Mouse (Mus musculus) forebrain, embryonic 14.5 days (tissue): Measurements from ENCODE around the gene Apc2. TPM values are rescaled to one million over a fixed set of nuclear protein-coding genes. Genes with fewer than 3 reads are reported as not detected.

Experiments used
- ATAC-seq: fragments of 200-750 bp; cut with Nextera tagmentation; 2 replicates; pipeline ENCODE4 v1.8.0; 2017; ENCODE audit warnings: mild to moderate bottlenecking, moderate library complexity
- DNase-seq: peaks from one replicate; pipeline ENCODE4 v3.0.0-alpha.2; 2015; ENCODE audit warnings: low spot score
- H3K27ac ChIP-seq: fragments of 300-500 bp; sonication (generic); 2 replicates; pipeline ENCODE4 v1.5.1; 2014; ENCODE audit warnings: low read depth, mild to moderate bottlenecking, control low read depth, low read length, moderate library complexity
- H3K27me3 ChIP-seq: fragments of 300-500 bp; sonication (generic); replicated peaks from 2 replicates; pipeline ENCODE4 v1.6.1; 2014; ENCODE audit warnings: low read length, control low read depth, mixed read lengths; ENCODE audit not compliant: control insufficient read depth, insufficient read depth
- H3K36me3 ChIP-seq: fragments of 300-500 bp; sonication (generic); 2 replicates; pipeline ENCODE4 v1.6.1; 2014; ENCODE audit warnings: low read length, control low read depth; ENCODE audit not compliant: control insufficient read depth, insufficient read depth
- H3K4me1 ChIP-seq: fragments of 300-500 bp; sonication (generic); 2 replicates; pipeline ENCODE4 v1.6.1; 2014; ENCODE audit warnings: antibody characterized with exemption, low read length, control low read depth; ENCODE audit not compliant: control insufficient read depth, insufficient read depth
- H3K4me2 ChIP-seq: fragments of 300-500 bp; sonication (generic); 2 replicates; pipeline ENCODE4 v1.6.1; 2014; ENCODE audit warnings: mild to moderate bottlenecking, control low read depth, low read length
- H3K4me3 ChIP-seq: fragments of 300-500 bp; sonication (generic); 2 replicates; pipeline ENCODE4 v1.5.1; 2014; ENCODE audit warnings: low read depth, low read length, control low read depth
- H3K9ac ChIP-seq: fragments of 300-500 bp; sonication (generic); 2 replicates; pipeline ENCODE4 v1.6.1; 2014; ENCODE audit warnings: mild to moderate bottlenecking, low read length, control low read depth, moderate library complexity
- H3K9me3 ChIP-seq: fragments of 300-500 bp; sonication (generic); replicated peaks from 2 replicates; pipeline ENCODE4 v1.6.1; 2016; ENCODE audit warnings: low read length, control low read depth, mixed read lengths; ENCODE audit not compliant: control insufficient read depth
- WGBS: fragments of 180-500 bp; shearing (Covaris S2); extraction: QIAGEN DNeasy Blood & Tissue Kit; methylation state at CpG from one replicate; pipeline ENCODE4 v1.1.7; 2014; 5-methylcytosine and 5-hydroxymethylcytosine counted together
- polyA plus RNA-seq: library from polyadenylated mRNA; unstranded; fragments of >200 nt; fragmentation: Nextera tagmentation; extraction: Ambion mirVana; gene quantifications from 2 replicates; pipeline ENCODE4 v1.2.1, GENCODE M21; 2014

Gene Apc2
- polyA plus RNA-seq, 1 experiment from 2014 or later, result 154 TPM

DNA sequence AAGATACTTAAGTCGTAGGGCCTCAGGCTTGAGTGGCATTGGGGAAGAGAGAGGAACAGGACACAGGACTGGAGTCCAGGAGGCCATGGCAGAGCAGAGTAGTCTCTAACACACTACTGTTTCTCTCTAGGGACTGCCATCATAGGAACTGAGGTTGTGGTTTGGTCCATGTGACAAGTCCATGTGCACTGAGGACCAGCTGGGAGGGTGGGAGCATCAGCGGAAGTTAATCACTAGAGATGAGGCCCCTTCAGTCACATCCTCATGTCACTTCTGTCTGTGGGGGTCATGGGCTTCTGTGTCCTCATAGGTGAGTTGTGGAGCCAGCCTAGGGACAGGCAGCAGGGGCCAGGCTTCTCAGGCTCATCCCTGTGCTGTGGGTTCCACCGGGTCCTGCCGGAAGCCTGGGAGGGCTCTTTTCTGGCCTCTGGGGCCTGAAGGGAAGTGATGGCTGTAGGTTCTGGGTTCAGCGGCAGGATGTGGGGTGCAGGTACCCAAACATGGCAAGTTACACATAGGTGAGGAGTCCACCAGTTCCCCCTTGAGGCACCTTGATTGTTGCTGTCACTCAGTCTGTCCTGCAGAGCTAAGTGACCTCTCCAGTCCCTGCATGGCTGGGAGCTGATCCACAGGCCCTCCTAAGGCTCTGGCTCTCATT lies 24.5 kb upstream of the Apc2 start:
- H3K27ac ChIP-seq, result no peak overlapping the region
- ATAC-seq, result no peak
- H3K9ac ChIP-seq, result 0 out of 2 replicates have a peak overlapping the region, but pooled peaks have one; percentile 3
- no peak for DNase-seq
- no peaks in the 10 kb centered on the region for H3K27me3 ChIP-seq
- WGBS, result 82% methylated on average over 5 of the region's 5 CpGs
- H3K4me3 ChIP-seq, result no peak overlapping the region
- no peak overlapping the region for H3K4me2 ChIP-seq
- H3K4me1 ChIP-seq, result peaks cover 17% of the 10 kb centered on the region
- peaks cover 49% of the 10 kb centered on the region for H3K36me3 ChIP-seq
- no peaks in the 10 kb centered on the region for H3K9me3 ChIP-seq

DNA sequence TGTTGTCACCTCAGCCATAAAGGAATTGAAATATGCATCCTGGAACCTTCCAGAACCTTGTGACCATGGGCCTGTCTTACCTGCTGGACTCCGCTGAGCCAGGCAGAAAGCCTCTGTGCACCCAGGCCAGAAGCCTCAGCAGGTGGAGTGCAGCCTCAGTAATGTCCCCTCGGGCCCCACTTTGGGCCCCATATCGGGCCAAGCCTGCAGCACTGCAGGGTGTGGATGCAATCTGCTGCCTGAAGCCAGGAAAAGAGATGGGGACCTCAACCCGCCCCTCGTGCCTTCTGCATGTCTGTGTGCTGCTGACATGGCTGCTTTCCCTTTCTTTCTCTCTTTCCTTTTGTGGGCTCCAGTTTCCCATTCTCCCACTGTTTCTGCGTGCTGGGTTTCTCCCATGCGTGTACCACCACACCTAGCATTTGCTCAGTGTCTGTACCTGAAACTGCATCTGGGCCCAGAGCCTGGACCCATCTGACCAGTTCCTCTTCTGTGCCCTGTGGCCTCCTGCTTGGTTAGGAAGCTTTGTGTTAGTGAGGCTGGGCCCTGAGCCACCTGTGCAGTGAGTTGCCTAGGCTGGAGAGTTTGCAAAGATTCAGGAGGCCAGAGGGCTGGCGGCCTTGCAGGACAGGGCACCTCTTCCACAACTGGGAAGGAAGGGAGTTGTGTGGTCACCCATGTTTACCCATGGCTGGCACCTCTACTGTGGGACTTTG lies 23.7 kb upstream of the Apc2 start:
- H3K27me3 ChIP-seq, result no peaks in the 10 kb centered on the region
- H3K4me2 ChIP-seq, result no peak overlapping the region
- no peak overlapping the region for H3K27ac ChIP-seq
- DNase-seq, result no peak
- no peaks in the 10 kb centered on the region for H3K9me3 ChIP-seq
- peaks cover 55% of the 10 kb centered on the region for H3K36me3 ChIP-seq
- no peak for ATAC-seq
- H3K4me3 ChIP-seq, result no peak overlapping the region
- no peak overlapping the region for H3K9ac ChIP-seq
- WGBS, result 88% methylated on average over 8 of the region's 8 CpGs
- peaks cover 10% of the 10 kb centered on the region for H3K4me1 ChIP-seq

DNA sequence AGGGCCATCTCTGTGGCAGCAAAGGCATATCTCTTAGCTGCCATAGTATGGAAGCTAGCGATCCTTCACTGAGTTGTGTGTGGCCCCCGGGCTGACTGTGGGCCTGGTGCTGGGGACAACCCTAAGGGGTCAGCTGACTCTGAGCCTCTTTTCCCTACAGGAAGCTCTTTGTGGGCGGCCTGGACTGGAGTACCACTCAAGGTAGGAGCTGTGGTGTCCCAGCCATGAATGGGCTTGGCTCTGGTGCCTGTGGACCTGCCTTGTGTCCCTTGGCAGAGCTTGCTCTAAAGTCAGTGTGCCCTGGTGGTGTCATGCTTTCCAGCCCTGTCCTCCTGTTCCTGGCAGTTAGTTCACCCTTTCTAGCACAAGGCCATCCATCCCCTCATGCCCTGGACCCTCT lies 21.9 kb upstream of the Apc2 start:
- WGBS, result 91% methylated on average over 3 of the region's 3 CpGs
- DNase-seq, result no peak
- Histone ChIP-seq H3K9ac (no peak overlapping the region), H3K4me2 (no peak overlapping the region), H3K27me3 (no peaks in the 10 kb centered on the region), H3K27ac (no peak overlapping the region), H3K4me3 (no peak overlapping the region), H3K9me3 (no peaks in the 10 kb centered on the region), H3K36me3 (peaks cover 65% of the 10 kb centered on the region), H3K4me1 (no peaks in the 10 kb centered on the region)
- no peak for ATAC-seq

DNA sequence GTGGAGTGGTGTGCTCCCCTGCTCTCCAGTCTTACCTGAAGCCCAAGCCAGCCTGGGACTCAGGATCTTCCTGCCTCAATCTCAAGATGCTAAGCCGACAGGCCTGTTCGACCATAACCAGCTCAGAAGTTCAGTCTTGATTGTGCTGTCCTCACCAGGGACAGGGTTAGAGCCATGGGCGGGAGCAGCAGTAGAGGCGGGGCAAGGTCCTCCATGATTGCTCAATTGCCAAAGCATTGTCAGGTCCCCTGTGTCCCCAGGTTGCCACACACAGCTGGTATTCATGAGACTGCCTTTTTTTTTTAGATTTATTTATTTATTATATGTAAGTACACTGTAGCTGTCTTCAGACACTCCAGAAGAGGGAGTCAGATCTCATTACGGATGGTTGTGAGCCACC lies 19.5 kb upstream of the Apc2 start:
- H3K27me3 ChIP-seq, result no peaks in the 10 kb centered on the region
- no peaks in the 10 kb centered on the region for H3K4me1 ChIP-seq
- ATAC-seq, result no peak
- 86% methylated on average over 5 of the region's 5 CpGs for WGBS
- no peak overlapping the region for H3K27ac ChIP-seq
- H3K4me3 ChIP-seq, result no peak overlapping the region
- H3K9ac ChIP-seq, result no peak overlapping the region
- peaks cover 88% of the 10 kb centered on the region for H3K36me3 ChIP-seq
- H3K9me3 ChIP-seq, result no peaks in the 10 kb centered on the region
- H3K4me2 ChIP-seq, result no peak overlapping the region
- DNase-seq, result no peak

DNA sequence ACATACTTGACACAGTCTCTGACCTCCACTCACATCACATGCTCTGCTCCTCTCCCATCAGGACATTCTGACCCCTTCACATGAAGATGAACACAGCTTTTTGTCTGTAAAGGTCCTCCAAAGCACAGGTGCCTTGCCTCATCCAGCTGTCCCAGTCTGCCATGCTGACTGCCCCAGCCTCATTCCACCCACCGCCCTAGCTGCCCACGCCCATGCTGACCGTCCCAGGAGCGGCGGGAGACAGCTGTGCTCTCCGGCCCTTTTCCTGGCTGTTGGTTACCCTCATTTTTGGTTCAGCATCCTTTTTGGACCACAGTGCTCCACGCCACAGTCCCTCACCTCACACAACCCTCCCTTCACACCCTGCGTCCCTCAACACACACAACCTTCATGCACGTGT lies 17.4 kb upstream of the Apc2 start:
- Histone ChIP-seq H3K27me3 (no peaks in the 10 kb centered on the region), H3K4me1 (no peaks in the 10 kb centered on the region), H3K4me3 (no peak overlapping the region), H3K9ac (no peak overlapping the region), H3K9me3 (no peaks in the 10 kb centered on the region), H3K27ac (no peak overlapping the region), H3K36me3 (peaks cover 98% of the 10 kb centered on the region), H3K4me2 (no peak overlapping the region)
- no peak for ATAC-seq
- WGBS, result 92% methylated on average over 9 of the region's 9 CpGs
- DNase-seq, result no peak

DNA sequence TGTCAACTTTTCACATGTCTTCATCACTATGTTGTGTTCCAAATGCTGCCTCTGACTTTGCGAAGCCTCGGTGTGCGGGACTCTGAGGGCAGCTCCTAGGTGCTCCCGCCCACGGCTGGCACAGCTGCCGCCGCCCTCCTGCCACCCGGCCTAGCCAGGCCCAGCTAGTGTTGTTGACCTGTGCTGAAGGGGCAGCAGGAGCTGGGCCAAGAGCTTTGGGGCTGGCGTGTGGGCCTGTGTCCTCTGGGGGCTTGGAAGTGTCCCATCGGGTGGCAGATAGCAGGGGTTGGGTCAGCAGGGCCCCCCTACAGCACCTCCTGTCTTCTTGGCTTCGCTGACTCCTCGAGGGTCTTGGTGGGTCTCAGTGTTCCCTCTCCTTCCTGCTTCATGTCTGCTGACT lies 16.5 kb upstream of the Apc2 start:
- DNase-seq (no peak), ATAC-seq (no peak)
- Histone ChIP-seq H3K9me3 (no peaks in the 10 kb centered on the region), H3K9ac (no peak overlapping the region), H3K27me3 (no peaks in the 10 kb centered on the region), H3K36me3 (peaks cover 98% of the 10 kb centered on the region), H3K4me1 (no peaks in the 10 kb centered on the region), H3K4me2 (no peak overlapping the region), H3K4me3 (no peak overlapping the region), H3K27ac (no peak overlapping the region)
- WGBS, result 94% methylated on average over 12 of the region's 12 CpGs

DNA sequence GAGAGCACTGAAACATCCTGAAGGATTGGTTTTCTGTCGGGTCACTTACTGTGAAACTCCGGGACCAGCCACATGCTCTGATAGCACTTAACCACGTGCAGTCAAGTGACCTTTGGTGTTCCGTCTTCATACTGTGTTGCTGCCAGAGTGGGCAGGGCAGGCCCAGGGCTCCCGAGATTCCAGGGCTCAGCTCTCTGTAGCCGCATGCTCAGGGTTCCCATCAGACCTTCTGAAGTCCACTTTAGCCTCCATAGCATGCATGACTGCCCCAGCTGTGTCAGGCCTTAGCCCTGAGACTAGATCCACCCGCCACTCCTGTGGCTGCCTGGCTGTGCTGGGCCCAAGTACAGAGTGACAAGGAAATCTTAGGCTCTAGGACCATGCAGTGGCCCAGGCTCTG lies 14.5 kb upstream of the Apc2 start:
- DNase-seq, result no peak
- Histone ChIP-seq H3K9ac (no peak overlapping the region), H3K27me3 (no peaks in the 10 kb centered on the region), H3K9me3 (no peaks in the 10 kb centered on the region), H3K4me3 (no peak overlapping the region), H3K4me2 (no peak overlapping the region), H3K36me3 (peaks cover 96% of the 10 kb centered on the region), H3K4me1 (no peaks in the 10 kb centered on the region), H3K27ac (no peak overlapping the region; the same call in 1 of the 2 replicates)
- no peak for ATAC-seq
- WGBS, result 92% methylated on average over 7 of the region's 7 CpGs

DNA sequence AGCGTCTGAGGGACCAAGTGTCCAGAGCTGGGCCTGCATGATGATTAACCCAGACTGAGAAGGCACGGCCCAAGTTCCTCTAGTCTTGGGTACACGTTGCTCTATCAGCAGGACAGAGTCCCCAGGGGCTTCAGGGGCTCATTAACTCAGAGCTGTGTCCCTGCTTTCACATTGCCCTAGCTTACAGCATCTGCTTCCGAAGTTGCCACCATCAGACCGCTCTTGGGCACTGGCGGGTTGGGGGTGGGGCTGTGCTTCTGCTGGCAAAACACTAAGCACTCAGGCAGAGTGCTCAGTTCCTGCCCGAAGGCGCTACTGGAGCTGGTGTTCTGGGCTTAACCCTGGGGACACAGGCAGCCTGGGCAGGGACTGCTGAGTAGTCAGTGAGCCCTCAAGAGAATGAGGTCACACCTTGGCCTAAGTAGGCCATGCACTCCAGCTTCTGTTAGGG lies 13.8 kb upstream of the Apc2 start:
- Histone ChIP-seq H3K4me3 (no peak overlapping the region), H3K9ac (no peak overlapping the region), H3K4me2 (no peak overlapping the region), H3K4me1 (no peaks in the 10 kb centered on the region), H3K9me3 (no peaks in the 10 kb centered on the region), H3K27me3 (no peaks in the 10 kb centered on the region), H3K36me3 (peaks cover 96% of the 10 kb centered on the region), H3K27ac (no peak overlapping the region; the same call in 1 of the 2 replicates)
- ATAC-seq (no peak), DNase-seq (no peak)
- 75% methylated on average over 8 of the region's 8 CpGs for WGBS
